Mouse (Mus musculus): ENCODE data around the gene Map3k20. TPM values are rescaled to one million over a fixed set of nuclear protein-coding genes. Genes with fewer than 3 reads are reported as not detected.

Map3k20 gene
- polyA plus RNA-seq, 1 experiment from 2014 or later = 46.4 TPM

DNA sequence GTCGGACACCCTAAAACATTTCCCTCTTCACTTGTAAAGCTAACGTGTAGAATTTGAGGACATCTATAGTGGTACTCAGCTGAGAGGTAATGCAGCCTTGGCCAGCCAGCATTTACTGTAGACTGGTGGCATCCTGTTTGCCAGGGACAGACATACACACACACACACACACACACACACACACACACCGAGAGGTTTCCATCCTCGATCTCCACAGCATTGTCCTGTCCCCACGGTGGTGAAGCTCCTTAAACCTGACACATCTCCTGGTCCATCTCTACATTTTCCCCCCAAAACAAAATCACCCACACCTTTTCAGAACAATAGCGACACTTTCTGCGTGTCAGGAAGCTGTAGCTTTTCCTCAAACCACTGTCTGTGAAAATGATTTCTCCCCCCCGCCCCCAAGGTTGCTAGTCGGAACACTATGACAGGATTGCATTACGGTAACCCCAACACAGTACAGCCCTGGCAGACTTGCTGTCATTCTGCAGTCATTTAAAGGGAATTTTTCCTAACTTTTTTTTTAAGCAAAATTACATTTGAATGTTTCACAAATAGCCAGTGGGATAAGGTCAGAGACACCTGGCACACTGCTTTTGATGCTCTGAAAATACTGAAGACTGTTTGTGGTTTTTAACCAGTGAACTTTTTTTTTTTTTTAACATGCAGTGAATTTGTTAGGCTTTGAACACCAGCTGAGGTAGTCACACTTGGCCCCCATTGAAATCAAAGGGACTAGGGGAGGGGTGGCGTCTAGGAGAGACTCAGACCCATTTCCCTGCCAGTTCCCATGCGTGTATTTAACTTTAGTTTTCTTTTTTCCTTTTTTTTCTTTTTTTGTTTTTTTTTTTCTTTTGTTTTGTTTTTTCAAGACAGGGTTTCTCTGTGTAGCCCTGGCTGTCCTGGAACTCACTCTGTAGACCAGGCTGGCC, 120.5 kb downstream of the Map3k20 start:
- ATAC-seq (replicated peaks; ENCODE audit: extremely low read depth, insufficient read depth, low FRiP score) = no peak
- Histone ChIP-seq H3K9ac (ENCODE audit: low read length) (no peak overlapping the region), H3K4me1 (ENCODE audit: control insufficient read depth, insufficient read depth, low read length) (0 out of 2 replicates have a peak, but pooled peaks cover 3% of the 10 kb centered on the region), H3K27ac (ENCODE audit: low read length) (peak overlapping the region; percentile 29; the same call in 1 of the 2 replicates), H3K4me3 (ENCODE audit: low read length) (no peak overlapping the region), H3K4me2 (ENCODE audit: low read depth, low read length) (no peak overlapping the region), H3K9me3 (replicated peaks; ENCODE audit: control insufficient read depth, low read length) (no peaks in the 10 kb centered on the region), H3K27me3 (ENCODE audit: control insufficient read depth, insufficient read depth, low read length) (no peaks in the 10 kb centered on the region), H3K36me3 (ENCODE audit: control insufficient read depth, insufficient read depth) (peaks cover 16% of the 10 kb centered on the region)
- 81% methylated on average over 12 of the region's 12 CpGs for WGBS

GRCm38 (mm10) chr2:72406701-72407100, 121.3 kb downstream of the Map3k20 start:
- 49% methylated on average over 10 of the region's 10 CpGs for WGBS
- 0 out of 2 replicates have a peak, but pooled peaks cover 3% of the 10 kb centered on the region for H3K4me1 ChIP-seq (ENCODE audit: control insufficient read depth, insufficient read depth, low read length)
- H3K4me2 ChIP-seq (ENCODE audit: low read depth, low read length) = no peak overlapping the region
- no peak overlapping the region for H3K4me3 ChIP-seq (ENCODE audit: low read length)
- H3K9me3 ChIP-seq (replicated peaks; ENCODE audit: control insufficient read depth, low read length) = no peaks in the 10 kb centered on the region
- H3K27ac ChIP-seq (ENCODE audit: low read length) = peak overlapping the region; percentile 12
- no peak; the same call in 1 of the 2 replicates for ATAC-seq (replicated peaks; ENCODE audit: extremely low read depth, insufficient read depth, low FRiP score)
- H3K36me3 ChIP-seq (ENCODE audit: control insufficient read depth, insufficient read depth) = peaks cover 13% of the 10 kb centered on the region
- H3K27me3 ChIP-seq (ENCODE audit: control insufficient read depth, insufficient read depth, low read length) = no peaks in the 10 kb centered on the region
- H3K9ac ChIP-seq (ENCODE audit: low read length) = no peak overlapping the region

GRCm38 (mm10) chr2:72407341-72408092, 122.1 kb downstream of the Map3k20 start:
- Histone ChIP-seq H3K27ac (ENCODE audit: low read length) (no peak overlapping the region), H3K36me3 (ENCODE audit: control insufficient read depth, insufficient read depth) (peaks cover 10% of the 10 kb centered on the region), H3K9ac (ENCODE audit: low read length) (no peak overlapping the region), H3K4me3 (ENCODE audit: low read length) (no peak overlapping the region), H3K9me3 (replicated peaks; ENCODE audit: control insufficient read depth, low read length) (no peaks in the 10 kb centered on the region), H3K4me1 (ENCODE audit: control insufficient read depth, insufficient read depth, low read length) (0 out of 2 replicates have a peak, but pooled peaks cover 3% of the 10 kb centered on the region), H3K4me2 (ENCODE audit: low read depth, low read length) (no peak overlapping the region), H3K27me3 (ENCODE audit: control insufficient read depth, insufficient read depth, low read length) (no peaks in the 10 kb centered on the region)
- WGBS = 80% methylated on average over 17 of the region's 17 CpGs
- no peak for ATAC-seq (replicated peaks; ENCODE audit: extremely low read depth, insufficient read depth, low FRiP score)

GRCm38 (mm10) chr2:72409968-72410367, 124.5 kb downstream of the Map3k20 start:
- H3K36me3 ChIP-seq (ENCODE audit: control insufficient read depth, insufficient read depth) = peaks cover 4% of the 10 kb centered on the region; the same call in 1 of the 2 replicates
- H3K4me2 ChIP-seq (ENCODE audit: low read depth, low read length) = no peak overlapping the region
- no peak overlapping the region for H3K9ac ChIP-seq (ENCODE audit: low read length)
- no peak overlapping the region for H3K4me3 ChIP-seq (ENCODE audit: low read length)
- 56% methylated on average over 10 of the region's 10 CpGs for WGBS
- no peaks in the 10 kb centered on the region for H3K9me3 ChIP-seq (replicated peaks; ENCODE audit: control insufficient read depth, low read length)
- H3K27me3 ChIP-seq (ENCODE audit: control insufficient read depth, insufficient read depth, low read length) = no peaks in the 10 kb centered on the region
- no peak overlapping the region for H3K27ac ChIP-seq (ENCODE audit: low read length)
- 0 out of 2 replicates have a peak, but pooled peaks cover 6% of the 10 kb centered on the region for H3K4me1 ChIP-seq (ENCODE audit: control insufficient read depth, insufficient read depth, low read length)
- no peak for ATAC-seq (replicated peaks; ENCODE audit: extremely low read depth, insufficient read depth, low FRiP score)

GRCm38 (mm10) chr2:72412266-72412665, 126.8 kb downstream of the Map3k20 start:
- no peak overlapping the region for H3K27ac ChIP-seq (ENCODE audit: low read length)
- H3K4me1 ChIP-seq (ENCODE audit: control insufficient read depth, insufficient read depth, low read length) = peaks cover 7% of the 10 kb centered on the region
- no peaks in the 10 kb centered on the region for H3K9me3 ChIP-seq (replicated peaks; ENCODE audit: control insufficient read depth, low read length)
- H3K9ac ChIP-seq (ENCODE audit: low read length) = no peak overlapping the region
- no peak overlapping the region for H3K4me3 ChIP-seq (ENCODE audit: low read length)
- 88% methylated on average over 4 of the region's 4 CpGs for WGBS
- H3K27me3 ChIP-seq (ENCODE audit: control insufficient read depth, insufficient read depth, low read length) = no peaks in the 10 kb centered on the region
- H3K4me2 ChIP-seq (ENCODE audit: low read depth, low read length) = no peak overlapping the region
- 0 out of 2 replicates have a peak, but pooled peaks have one; percentile 35 for ATAC-seq (replicated peaks; ENCODE audit: extremely low read depth, insufficient read depth, low FRiP score)
- peaks cover 4% of the 10 kb centered on the region; the same call in 1 of the 2 replicates for H3K36me3 ChIP-seq (ENCODE audit: control insufficient read depth, insufficient read depth)

GRCm38 (mm10) chr2:72415416-72415815, 130.0 kb downstream of the Map3k20 start:
- no peaks in the 10 kb centered on the region for H3K9me3 ChIP-seq (replicated peaks; ENCODE audit: control insufficient read depth, low read length)
- peaks cover 3% of the 10 kb centered on the region; the same call in 1 of the 2 replicates for H3K36me3 ChIP-seq (ENCODE audit: control insufficient read depth, insufficient read depth)
- 84% methylated on average over 5 of the region's 5 CpGs for WGBS
- H3K27ac ChIP-seq (ENCODE audit: low read length) = no peak overlapping the region
- H3K4me3 ChIP-seq (ENCODE audit: low read length) = no peak overlapping the region
- no peak overlapping the region for H3K4me2 ChIP-seq (ENCODE audit: low read depth, low read length)
- no peaks in the 10 kb centered on the region for H3K27me3 ChIP-seq (ENCODE audit: control insufficient read depth, insufficient read depth, low read length)
- ATAC-seq (replicated peaks; ENCODE audit: extremely low read depth, insufficient read depth, low FRiP score) = no peak
- no peak overlapping the region for H3K9ac ChIP-seq (ENCODE audit: low read length)
- H3K4me1 ChIP-seq (ENCODE audit: control insufficient read depth, insufficient read depth, low read length) = peaks cover 7% of the 10 kb centered on the region

DNA sequence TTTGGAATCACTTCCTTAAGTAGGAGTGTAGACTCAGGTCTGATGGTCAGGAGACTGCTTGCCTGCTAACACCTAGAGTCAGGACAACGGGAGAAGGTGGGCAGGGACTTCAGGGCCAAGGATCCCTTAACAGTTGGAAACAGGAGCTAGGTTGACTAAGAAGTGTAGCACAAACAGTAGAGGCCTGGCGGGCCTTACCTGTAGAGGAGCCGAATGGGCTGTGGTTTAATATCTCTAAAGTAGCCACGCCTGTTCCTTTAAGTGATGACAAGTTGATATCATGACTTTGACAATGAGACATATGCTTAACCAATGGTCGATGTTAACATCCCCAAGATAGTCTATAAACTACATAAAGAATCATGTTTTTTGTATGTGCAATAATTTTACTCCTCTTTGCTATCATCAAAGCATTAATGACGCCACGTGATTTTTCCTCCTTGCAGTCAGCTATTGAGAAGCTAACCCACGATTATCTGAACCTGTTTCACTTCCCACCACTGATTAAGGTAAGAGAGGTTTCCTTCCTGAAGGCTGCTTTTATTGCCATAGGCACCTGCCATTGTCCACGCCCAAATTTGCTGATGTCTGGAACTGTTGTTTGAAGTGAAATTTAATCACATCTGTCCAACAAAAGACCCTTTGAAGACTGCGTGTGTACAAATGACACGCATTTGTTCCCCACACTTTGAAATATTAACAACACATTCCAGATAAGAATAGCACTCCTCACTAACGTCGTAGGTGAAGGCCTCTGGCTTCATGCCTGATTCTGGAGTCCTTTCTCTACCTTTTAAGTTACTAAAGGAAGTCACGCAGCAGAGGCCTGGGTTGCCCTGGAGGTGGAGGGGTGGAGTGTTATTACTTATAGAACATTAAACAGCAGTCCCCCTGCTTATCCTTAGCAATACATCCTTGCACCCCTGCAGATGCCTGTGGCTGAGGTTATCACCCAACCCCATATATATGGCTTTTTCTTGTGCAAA, 131.0 kb downstream of the Map3k20 start:
- H3K36me3 ChIP-seq (ENCODE audit: control insufficient read depth, insufficient read depth) = peaks cover 3% of the 10 kb centered on the region; the same call in 1 of the 2 replicates
- no peak overlapping the region for H3K9ac ChIP-seq (ENCODE audit: low read length)
- no peak overlapping the region for H3K4me3 ChIP-seq (ENCODE audit: low read length)
- H3K4me1 ChIP-seq (ENCODE audit: control insufficient read depth, insufficient read depth, low read length) = peaks cover 7% of the 10 kb centered on the region
- no peaks in the 10 kb centered on the region for H3K27me3 ChIP-seq (ENCODE audit: control insufficient read depth, insufficient read depth, low read length)
- no peak for ATAC-seq (replicated peaks; ENCODE audit: extremely low read depth, insufficient read depth, low FRiP score)
- H3K27ac ChIP-seq (ENCODE audit: low read length) = no peak overlapping the region
- H3K9me3 ChIP-seq (replicated peaks; ENCODE audit: control insufficient read depth, low read length) = no peaks in the 10 kb centered on the region
- WGBS = 51% methylated on average over 14 of the region's 14 CpGs
- H3K4me2 ChIP-seq (ENCODE audit: low read depth, low read length) = no peak overlapping the region

DNA sequence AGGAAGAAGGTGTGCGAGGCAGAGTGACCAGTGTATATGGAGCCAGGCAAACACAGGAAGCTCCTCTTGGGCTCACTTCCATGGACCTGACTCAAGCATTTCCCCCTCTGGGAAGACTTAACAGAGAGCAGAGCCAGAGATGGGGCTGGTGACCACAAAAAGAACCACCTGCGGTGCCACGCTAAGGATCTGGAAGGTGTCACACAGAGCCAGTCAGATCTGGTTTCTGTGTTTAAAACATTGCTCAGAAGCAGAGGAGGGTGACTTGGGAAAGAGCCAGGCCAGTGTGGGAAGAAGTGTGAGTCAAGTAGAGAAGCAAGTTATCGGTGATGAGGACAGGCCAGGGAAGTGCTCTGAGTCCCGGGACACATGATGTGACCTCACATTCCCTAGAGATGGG, 135.1 kb downstream of the Map3k20 start:
- H3K36me3 ChIP-seq (ENCODE audit: control insufficient read depth, insufficient read depth) = peaks cover 3% of the 10 kb centered on the region
- no peak overlapping the region for H3K9ac ChIP-seq (ENCODE audit: low read length)
- H3K27me3 ChIP-seq (ENCODE audit: control insufficient read depth, insufficient read depth, low read length) = no peaks in the 10 kb centered on the region
- ATAC-seq (replicated peaks; ENCODE audit: extremely low read depth, insufficient read depth, low FRiP score) = no peak
- 63% methylated on average over 5 of the region's 5 CpGs for WGBS
- no peak overlapping the region for H3K27ac ChIP-seq (ENCODE audit: low read length)
- no peak overlapping the region for H3K4me2 ChIP-seq (ENCODE audit: low read depth, low read length)
- no peak overlapping the region for H3K4me3 ChIP-seq (ENCODE audit: low read length)
- no peaks in the 10 kb centered on the region for H3K9me3 ChIP-seq (replicated peaks; ENCODE audit: control insufficient read depth, low read length)
- peaks cover 4% of the 10 kb centered on the region for H3K4me1 ChIP-seq (ENCODE audit: control insufficient read depth, insufficient read depth, low read length)
